Mouse (Mus musculus) activated CD4-positive, CD25-positive, alpha-beta regulatory T cell, adult 4 months (primary cell): ENCODE data around the gene Ube2v1. TPM values are rescaled to one million over a fixed set of nuclear protein-coding genes. Genes with fewer than 3 reads are reported as not detected.

Source experiments
- ATAC-seq: one replicate; pipeline ENCODE4 v1.8.0; 2017
- polyA plus RNA-seq, 2 experiments: library from polyadenylated mRNA; unstranded; fragments of 100-300 nt; shearing (Covaris generic); gene quantifications; one replicate each; pipeline ENCODE4 v1.2.1; 2017

The Ube2v1 gene
- polyA plus RNA-seq, 2 experiments from 2014 or later = 308 to 398 TPM

GRCm38 (mm10) chr2:167593551-167594250 is 38.2 kb downstream of the Ube2v1 start:
- no peak for ATAC-seq

GRCm38 (mm10) chr2:167588774-167589577 is 42.9 kb downstream of the Ube2v1 start:
- ATAC-seq = peak; percentile 90

- ATAC-seq = no peak
These were observed 44.9 kb downstream of the Ube2v1 start for GRCm38 (mm10) chr2:167586976-167587375.

- ATAC-seq = no peak
These were observed 45.9 kb downstream of the Ube2v1 start for GRCm38 (mm10) chr2:167586041-167586440.

- ATAC-seq = no peak
These were observed 46.6 kb downstream of the Ube2v1 start for GRCm38 (mm10) chr2:167585273-167585672.

- ATAC-seq = no peak
These were observed 48.5 kb downstream of the Ube2v1 start for GRCm38 (mm10) chr2:167583161-167583952.

GRCm38 (mm10) chr2:167578521-167578920 is 53.4 kb downstream of the Ube2v1 start:
- no peak for ATAC-seq

GRCm38 (mm10) chr2:167577186-167577785 is 54.6 kb downstream of the Ube2v1 start:
- no peak for ATAC-seq

- ATAC-seq = no peak
These were observed 55.7 kb downstream of the Ube2v1 start for GRCm38 (mm10) chr2:167576121-167576620.

- no peak for ATAC-seq
These were observed 56.3 kb downstream of the Ube2v1 start for GRCm38 (mm10) chr2:167575581-167575980.

- ATAC-seq = no peak
These were observed 57.1 kb downstream of the Ube2v1 start for GRCm38 (mm10) chr2:167574814-167575213.

GRCm38 (mm10) chr2:167571442-167572220 is 60.3 kb downstream of the Ube2v1 start:
- ATAC-seq = no peak

GRCm38 (mm10) chr2:167570815-167571214 is 61.1 kb downstream of the Ube2v1 start:
- ATAC-seq = no peak

- no peak for ATAC-seq
These were observed 61.8 kb downstream of the Ube2v1 start for GRCm38 (mm10) chr2:167569934-167570651.

GRCm38 (mm10) chr2:167568112-167568511 is 63.8 kb downstream of the Ube2v1 start:
- no peak for ATAC-seq

- no peak for ATAC-seq
These were observed 66.2 kb downstream of the Ube2v1 start for GRCm38 (mm10) chr2:167565682-167566081.

- ATAC-seq = no peak
These were observed 66.6 kb downstream of the Ube2v1 start for GRCm38 (mm10) chr2:167565312-167565656.

GRCm38 (mm10) chr2:167564551-167565311 is 67.2 kb downstream of the Ube2v1 start:
- no peak for ATAC-seq

- no peak for ATAC-seq
These were observed 68.2 kb downstream of the Ube2v1 start for GRCm38 (mm10) chr2:167563703-167564102.

GRCm38 (mm10) chr2:167563035-167563434 is 68.9 kb downstream of the Ube2v1 start:
- ATAC-seq = no peak
